Mouse (Mus musculus) limb, embryonic 14.5 days (tissue): ENCODE measurements around the gene Tmem160. TPM values are rescaled to one million over a fixed set of nuclear protein-coding genes. Genes with fewer than 3 reads are reported as not detected.

ENCODE experiments used
- ATAC-seq: fragments of 200-750 bp; cut with Nextera tagmentation; 2 replicates; pipeline ENCODE4 v1.8.0; 2017; ENCODE audit warnings: low read depth, moderate number of reproducible peaks, moderate TSS enrichment; ENCODE audit not compliant: low FRiP score
- DNase-seq: peaks from one replicate; pipeline ENCODE4 v3.0.0-alpha.2; 2015; ENCODE audit warnings: low spot score
- H3K27ac ChIP-seq: fragments of 300-500 bp; sonication (generic); replicated peaks from 2 replicates; pipeline ENCODE4 v1.5.1; 2014; ENCODE audit warnings: low read depth, mild to moderate bottlenecking, low read length, moderate library complexity, mixed read lengths
- H3K27me3 ChIP-seq: fragments of 300-500 bp; sonication (generic); 2 replicates; pipeline ENCODE4 v1.6.1; 2014; ENCODE audit warnings: low read length, mixed read lengths; ENCODE audit not compliant: control insufficient read depth, insufficient read depth
- H3K36me3 ChIP-seq: fragments of 300-500 bp; sonication (generic); 2 replicates; pipeline ENCODE4 v1.6.1; 2014; ENCODE audit warnings: mild to moderate bottlenecking, low read length, moderate library complexity, mixed read lengths; ENCODE audit not compliant: control insufficient read depth, insufficient read depth
- H3K4me1 ChIP-seq: fragments of 300-500 bp; sonication (generic); 2 replicates; pipeline ENCODE4 v1.6.1; 2014; ENCODE audit warnings: antibody characterized with exemption, low read length, mixed read lengths; ENCODE audit not compliant: control insufficient read depth, insufficient read depth
- H3K4me2 ChIP-seq: fragments of 300-500 bp; sonication (generic); replicated peaks from 2 replicates; pipeline ENCODE4 v1.6.1; 2014; ENCODE audit warnings: low read depth, mild to moderate bottlenecking, low read length, moderate library complexity; ENCODE audit not compliant: severe bottlenecking
- H3K4me3 ChIP-seq: fragments of 300-500 bp; sonication (generic); replicated peaks from 2 replicates; pipeline ENCODE4 v1.5.1; 2014; ENCODE audit warnings: low read length
- H3K9ac ChIP-seq: fragments of 300-500 bp; sonication (generic); 2 replicates; pipeline ENCODE4 v1.6.1; 2014; ENCODE audit warnings: mild to moderate bottlenecking, low read depth, low read length, moderate library complexity; ENCODE audit not compliant: severe bottlenecking
- H3K9me3 ChIP-seq: fragments of 300-500 bp; sonication (generic); 2 replicates; pipeline ENCODE4 v1.6.1; 2016; ENCODE audit warnings: low read length; ENCODE audit not compliant: control insufficient read depth
- POLR2A ChIP-seq: fragments of 200-500 bp; IDR thresholded peaks from 2 replicates; pipeline ENCODE4 v1.8.0; 2012; ENCODE audit warnings: inconsistent platforms, mild to moderate bottlenecking, moderate library complexity, borderline replicate concordance; ENCODE audit not compliant: insufficient read depth, insufficient read length; ENCODE audit errors: extremely low read depth
- WGBS: fragments of 180-500 bp; shearing (Covaris S2); extraction: QIAGEN DNeasy Blood & Tissue Kit; methylation state at CpG from one replicate; pipeline ENCODE4 v1.1.7; 2014; 5-methylcytosine and 5-hydroxymethylcytosine counted together
- polyA plus RNA-seq, 2 experiments: library from polyadenylated mRNA; depleted of rRNA in 1 of 2; stranded (reverse) in 1 of 2; unstranded in 1 of 2; fragments of >200 nt; fragmentation: Nextera tagmentation in 1 of 2; extraction: Ambion mirVana in 1 of 2; gene quantifications; 2 replicates each; pipeline versions ENCODE4 v1.2.1 to v1.2.3; 2012 to 2014

Tmem160 gene
- polyA plus RNA-seq, 2 experiments: 32.8 to 51.3 TPM

GRCm38 (mm10) chr7:16441241-16441640 is 11.3 kb upstream of the Tmem160 start:
- Histone ChIP-seq H3K4me2 (no peak overlapping the region), H3K4me3 (no peak overlapping the region), H3K9ac (no peak overlapping the region), H3K27me3 (no peaks in the 10 kb centered on the region), H3K27ac (no peak overlapping the region), H3K9me3 (no peaks in the 10 kb centered on the region), H3K4me1 (no peaks in the 10 kb centered on the region), H3K36me3 (peaks cover 10% of the 10 kb centered on the region)
- no peak for TF ChIP-seq POLR2A
- no peak for ATAC-seq
- DNase-seq: no peak

- no peak for TF ChIP-seq POLR2A
- H3K4me1 ChIP-seq: peaks cover 7% of the 10 kb centered on the region
- H3K36me3 ChIP-seq: no peaks in the 10 kb centered on the region
- H3K4me3 ChIP-seq: no peak overlapping the region
- no peaks in the 10 kb centered on the region for H3K9me3 ChIP-seq
- WGBS: 84% methylated on average over 6 of the region's 6 CpGs
- no peak overlapping the region for H3K4me2 ChIP-seq
- DNase-seq: no peak
- no peaks in the 10 kb centered on the region for H3K27me3 ChIP-seq
- no peak for ATAC-seq
- H3K27ac ChIP-seq: no peak overlapping the region
- H3K9ac ChIP-seq: no peak overlapping the region
Measured at GRCm38 (mm10) chr7:16451656-16452055, 923 bp upstream of the Tmem160 start.

- peak; percentile 64 for ATAC-seq
- WGBS: under 1% methylated on average over 23 of the region's 23 CpGs
- Histone ChIP-seq H3K27me3 (no peaks in the 10 kb centered on the region), H3K4me3 (peak overlapping the region; percentile 70), H3K4me1 (peaks cover 7% of the 10 kb centered on the region), H3K9ac (peak overlapping the region; percentile 60), H3K4me2 (peak overlapping the region; percentile 86), H3K36me3 (no peaks in the 10 kb centered on the region), H3K27ac (no peak overlapping the region), H3K9me3 (no peaks in the 10 kb centered on the region)
- peak; percentile 56 for DNase-seq
- no peak for TF ChIP-seq POLR2A
Measured at GRCm38 (mm10) chr7:16453118-16453711, 636 bp downstream of the Tmem160 start.

- H3K36me3 ChIP-seq: no peaks in the 10 kb centered on the region
- no peaks in the 10 kb centered on the region for H3K9me3 ChIP-seq
- peaks cover 7% of the 10 kb centered on the region for H3K4me1 ChIP-seq
- no peak overlapping the region for H3K4me3 ChIP-seq
- H3K9ac ChIP-seq: no peak overlapping the region
- no peak for ATAC-seq
- H3K4me2 ChIP-seq: no peak overlapping the region
- no peak for TF ChIP-seq POLR2A
- no peak for DNase-seq
- 95% methylated on average over 14 of the region's 14 CpGs for whole genome bisulfite sequencing
- H3K27me3 ChIP-seq: no peaks in the 10 kb centered on the region
- H3K27ac ChIP-seq: no peak overlapping the region
Measured at GRCm38 (mm10) chr7:16455016-16455415, 2.4 kb downstream of the Tmem160 start.

DNA sequence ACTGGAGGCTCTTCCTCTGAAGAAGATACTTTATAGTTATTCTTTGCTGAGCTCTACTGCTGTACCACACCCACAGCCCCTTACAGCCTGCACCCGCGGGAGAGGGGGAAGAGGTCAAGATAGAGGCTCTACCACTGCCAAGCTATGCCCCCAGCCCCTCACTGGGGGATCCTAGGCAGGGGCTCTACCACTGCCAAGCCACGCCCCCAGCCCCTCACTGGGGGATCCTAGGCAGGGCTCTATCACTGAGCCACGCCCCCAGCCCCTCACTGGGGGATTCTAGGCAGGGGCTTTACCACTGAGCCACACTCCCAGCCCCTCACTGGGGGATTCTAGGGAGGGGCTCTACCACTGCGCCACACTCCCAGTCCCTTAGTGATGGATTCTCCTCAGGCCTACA is 3.7 kb downstream of the Tmem160 start:
- no peak overlapping the region for H3K4me3 ChIP-seq
- DNase-seq: no peak
- H3K9ac ChIP-seq: no peak overlapping the region
- ATAC-seq: no peak
- no peak for TF ChIP-seq POLR2A
- H3K27me3 ChIP-seq: no peaks in the 10 kb centered on the region
- no peak overlapping the region for H3K4me2 ChIP-seq
- WGBS: 91% methylated on average over 5 of the region's 5 CpGs
- no peaks in the 10 kb centered on the region for H3K36me3 ChIP-seq
- H3K9me3 ChIP-seq: no peaks in the 10 kb centered on the region
- H3K4me1 ChIP-seq: peaks cover 7% of the 10 kb centered on the region
- H3K27ac ChIP-seq: no peak overlapping the region

DNA sequence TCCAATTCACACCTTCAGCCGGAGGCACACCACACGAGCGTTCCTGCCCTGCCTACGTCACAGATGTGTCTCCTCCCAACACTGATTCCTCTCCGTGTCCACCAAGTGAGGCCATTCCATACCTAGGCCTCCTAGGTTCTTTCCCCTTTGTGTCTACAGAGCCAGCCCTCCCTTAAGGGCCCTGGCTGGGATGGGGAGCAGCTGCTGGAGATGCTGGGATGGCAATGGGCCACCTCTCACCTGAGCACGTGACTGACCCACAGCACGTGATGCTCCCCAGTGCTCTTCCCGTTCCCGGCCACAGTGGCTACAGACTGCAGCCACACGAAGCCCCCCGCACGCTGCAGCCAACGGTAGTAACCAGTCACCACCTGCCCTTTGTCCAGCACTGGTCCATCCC is 8.0 kb downstream of the Tmem160 start:
- H3K4me2 ChIP-seq: no peak overlapping the region
- WGBS: 55% methylated on average over 13 of the region's 13 CpGs
- no peak overlapping the region for H3K27ac ChIP-seq
- no peaks in the 10 kb centered on the region for H3K4me1 ChIP-seq
- no peak for TF ChIP-seq POLR2A
- H3K4me3 ChIP-seq: no peak overlapping the region
- no peak for ATAC-seq
- H3K27me3 ChIP-seq: no peaks in the 10 kb centered on the region
- no peak for DNase-seq
- no peaks in the 10 kb centered on the region for H3K36me3 ChIP-seq
- no peaks in the 10 kb centered on the region for H3K9me3 ChIP-seq
- H3K9ac ChIP-seq: no peak overlapping the region
